Mouse (Mus musculus): ENCODE data around the gene Zfp652. TPM values are rescaled to one million over a fixed set of nuclear protein-coding genes. Genes with fewer than 3 reads are reported as not detected.

Gene Zfp652
- polyA plus RNA-seq, 1 experiment from 2014 or later, result 13.6 TPM

- Histone ChIP-seq H3K36me3 (ENCODE audit: insufficient read depth) (no peaks in the 10 kb centered on the region), H3K9me3 (ENCODE audit: low read depth, low read length) (no peaks in the 10 kb centered on the region), H3K4me2 (no peak overlapping the region), H3K27me3 (ENCODE audit: insufficient read depth, low read length) (no peaks in the 10 kb centered on the region), H3K4me1 (ENCODE audit: insufficient read depth) (peaks cover 6% of the 10 kb centered on the region), H3K4me3 (ENCODE audit: low read depth, low read length) (no peak overlapping the region), H3K27ac (ENCODE audit: low read depth) (no peak overlapping the region), H3K9ac (no peak overlapping the region)
- no peak for TF ChIP-seq CTCF (IDR thresholded peaks at IDR 0.05; ENCODE audit: low read depth)
- ATAC-seq (ENCODE audit: insufficient read depth), result no peak
- no peak for DNase-seq
- WGBS, result 82% methylated on average over 3 of the region's 3 CpGs
These were observed 22.9 kb upstream of the Zfp652 start for GRCm38 (mm10) chr11:95689544-95689943.

DNA sequence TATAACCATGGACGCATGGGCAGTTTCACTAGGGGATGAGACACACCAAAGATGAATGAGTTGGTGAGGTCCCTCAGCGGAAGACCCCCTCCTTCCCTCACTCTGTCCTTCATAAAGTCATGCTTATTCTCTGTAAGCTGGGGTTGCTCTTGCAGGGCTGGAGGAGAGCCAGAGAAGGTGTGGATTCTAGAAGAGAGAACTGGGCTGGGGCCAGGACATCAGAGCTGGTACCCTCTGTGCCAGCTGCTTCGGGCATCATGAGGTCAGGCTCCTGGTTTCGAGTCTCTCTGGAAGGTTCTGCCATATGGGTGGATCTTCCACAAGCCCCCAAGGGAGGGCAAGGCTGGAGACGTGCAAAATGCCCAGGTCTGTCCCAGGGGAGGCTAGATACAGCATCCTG lies 13.9 kb upstream of the Zfp652 start:
- no peaks in the 10 kb centered on the region for H3K36me3 ChIP-seq (ENCODE audit: insufficient read depth)
- no peak overlapping the region for H3K9ac ChIP-seq
- WGBS, result 71% methylated on average over 5 of the region's 5 CpGs
- no peak overlapping the region for H3K4me3 ChIP-seq (ENCODE audit: low read depth, low read length)
- DNase-seq (no peak), ATAC-seq (ENCODE audit: insufficient read depth) (no peak)
- no peaks in the 10 kb centered on the region for H3K27me3 ChIP-seq (ENCODE audit: insufficient read depth, low read length)
- no peaks in the 10 kb centered on the region for H3K9me3 ChIP-seq (ENCODE audit: low read depth, low read length)
- no peak overlapping the region for H3K4me2 ChIP-seq
- no peaks in the 10 kb centered on the region for H3K4me1 ChIP-seq (ENCODE audit: insufficient read depth)
- H3K27ac ChIP-seq (ENCODE audit: low read depth), result no peak overlapping the region
- TF ChIP-seq CTCF (IDR thresholded peaks at IDR 0.05; ENCODE audit: low read depth), result no peak

GRCm38 (mm10) chr11:95700778-95701739 lies 11.4 kb upstream of the Zfp652 start:
- no peaks in the 10 kb centered on the region for H3K36me3 ChIP-seq (ENCODE audit: insufficient read depth)
- 86% methylated on average over 13 of the region's 13 CpGs for WGBS
- no peaks in the 10 kb centered on the region for H3K4me1 ChIP-seq (ENCODE audit: insufficient read depth)
- ATAC-seq (ENCODE audit: insufficient read depth), result no peak
- H3K9me3 ChIP-seq (ENCODE audit: low read depth, low read length), result no peaks in the 10 kb centered on the region
- H3K4me2 ChIP-seq, result no peak overlapping the region
- no peak for TF ChIP-seq CTCF (IDR thresholded peaks at IDR 0.05; ENCODE audit: low read depth)
- H3K9ac ChIP-seq, result no peak overlapping the region
- H3K4me3 ChIP-seq (ENCODE audit: low read depth, low read length), result no peak overlapping the region
- no peak for DNase-seq
- no peak overlapping the region for H3K27ac ChIP-seq (ENCODE audit: low read depth)
- H3K27me3 ChIP-seq (ENCODE audit: insufficient read depth, low read length), result no peaks in the 10 kb centered on the region

GRCm38 (mm10) chr11:95704032-95704969 lies 8.2 kb upstream of the Zfp652 start:
- H3K4me2 ChIP-seq, result no peak overlapping the region
- H3K27me3 ChIP-seq (ENCODE audit: insufficient read depth, low read length), result no peaks in the 10 kb centered on the region
- H3K27ac ChIP-seq (ENCODE audit: low read depth), result no peak overlapping the region
- no peak for ATAC-seq (ENCODE audit: insufficient read depth)
- no peak overlapping the region for H3K9ac ChIP-seq
- 85% methylated on average over 12 of the region's 12 CpGs for WGBS
- no peaks in the 10 kb centered on the region for H3K4me1 ChIP-seq (ENCODE audit: insufficient read depth)
- no peak for TF ChIP-seq CTCF (IDR thresholded peaks at IDR 0.05; ENCODE audit: low read depth)
- H3K36me3 ChIP-seq (ENCODE audit: insufficient read depth), result no peaks in the 10 kb centered on the region
- DNase-seq, result no peak
- no peaks in the 10 kb centered on the region for H3K9me3 ChIP-seq (ENCODE audit: low read depth, low read length)
- no peak overlapping the region for H3K4me3 ChIP-seq (ENCODE audit: low read depth, low read length)

DNA sequence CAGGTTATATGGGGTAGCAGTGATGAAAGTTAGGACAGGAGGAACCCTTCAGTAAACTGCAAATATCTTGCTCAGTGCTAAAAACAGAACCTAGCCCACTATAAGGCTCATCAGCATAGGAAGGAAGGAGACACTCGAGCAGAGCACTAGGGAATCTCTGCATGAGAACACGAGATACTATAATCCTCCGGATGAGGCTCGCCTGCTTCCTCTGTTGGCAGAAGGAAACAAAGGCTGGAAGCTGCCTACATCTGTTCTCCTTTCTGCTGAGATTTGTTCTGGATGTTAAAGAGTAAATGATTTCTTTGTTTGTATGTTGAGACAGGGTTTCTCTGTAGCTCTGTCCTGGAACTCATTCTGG lies 7.5 kb upstream of the Zfp652 start:
- H3K9me3 ChIP-seq (ENCODE audit: low read depth, low read length), result no peaks in the 10 kb centered on the region
- no peak for DNase-seq

DNA sequence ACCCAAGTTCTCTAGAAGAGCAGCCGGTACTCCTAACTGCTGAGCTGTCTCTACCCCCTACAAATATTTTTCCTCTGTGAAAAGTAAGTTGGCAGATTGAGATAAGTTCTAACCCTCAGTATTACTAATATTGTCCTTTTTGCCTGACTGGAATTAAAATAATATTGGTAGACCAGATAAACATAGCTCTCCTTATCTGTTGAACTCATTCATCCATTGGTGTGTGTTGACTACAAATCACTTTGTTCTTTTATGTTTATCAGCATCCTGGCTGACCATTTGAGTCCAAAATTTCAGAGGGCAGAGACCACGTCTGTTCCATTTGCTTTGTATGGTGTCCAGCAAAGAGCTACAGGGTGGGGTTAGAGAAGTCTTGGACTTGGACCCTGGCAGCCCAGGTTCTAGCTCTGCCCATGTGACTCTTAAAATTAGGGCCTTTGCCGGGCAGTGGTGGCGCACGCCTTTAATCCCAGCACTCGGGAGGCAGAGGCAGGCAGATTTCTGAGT lies 2.9 kb upstream of the Zfp652 start:
- DNase-seq (no peak), ATAC-seq (ENCODE audit: insufficient read depth) (no peak)
- Histone ChIP-seq H3K4me3 (ENCODE audit: low read depth, low read length) (no peak overlapping the region), H3K4me2 (no peak overlapping the region), H3K36me3 (ENCODE audit: insufficient read depth) (no peaks in the 10 kb centered on the region), H3K27ac (ENCODE audit: low read depth) (no peak overlapping the region), H3K9me3 (ENCODE audit: low read depth, low read length) (no peaks in the 10 kb centered on the region), H3K4me1 (ENCODE audit: insufficient read depth) (peaks cover 5% of the 10 kb centered on the region), H3K9ac (no peak overlapping the region), H3K27me3 (ENCODE audit: insufficient read depth, low read length) (no peaks in the 10 kb centered on the region)
- TF ChIP-seq CTCF (IDR thresholded peaks at IDR 0.05; ENCODE audit: low read depth), result no peak
- 87% methylated on average over 6 of the region's 6 CpGs for WGBS

More for the DNA sequence above, 7.5 kb upstream of the Zfp652 start:
- Histone ChIP-seq H3K9ac (no peak overlapping the region), H3K4me3 (ENCODE audit: low read depth, low read length) (no peak overlapping the region), H3K27ac (ENCODE audit: low read depth) (no peak overlapping the region), H3K4me2 (no peak overlapping the region), H3K36me3 (ENCODE audit: insufficient read depth) (no peaks in the 10 kb centered on the region), H3K27me3 (ENCODE audit: insufficient read depth, low read length) (no peaks in the 10 kb centered on the region), H3K4me1 (ENCODE audit: insufficient read depth) (no peaks in the 10 kb centered on the region)
- no peak for ATAC-seq (ENCODE audit: insufficient read depth)
- WGBS, result 71% methylated on average over 4 of the region's 4 CpGs
- no peak for TF ChIP-seq CTCF (IDR thresholded peaks at IDR 0.05; ENCODE audit: low read depth)

DNA sequence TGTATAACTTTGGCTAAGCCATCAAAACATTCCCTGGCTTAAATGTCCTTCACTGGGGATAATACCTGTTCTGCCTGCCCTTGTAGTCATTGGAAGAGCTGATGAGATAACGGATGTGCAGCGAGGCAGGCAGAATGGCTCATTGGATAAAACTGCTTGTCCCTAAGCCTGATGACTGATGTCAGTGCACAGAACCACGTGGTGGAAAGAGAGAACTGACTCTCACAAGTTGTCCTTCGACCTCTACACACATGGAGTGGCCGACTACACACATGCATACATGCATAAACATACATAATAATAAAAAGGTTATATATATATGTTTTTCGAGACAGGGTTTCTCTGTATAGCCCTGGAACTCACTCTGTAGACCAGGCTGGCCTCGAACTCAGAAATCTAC lies 2.0 kb upstream of the Zfp652 start:
- ATAC-seq (ENCODE audit: insufficient read depth), result no peak
- 76% methylated on average over 7 of the region's 7 CpGs for WGBS

More for the DNA sequence above, 2.0 kb upstream of the Zfp652 start:
- TF ChIP-seq CTCF (IDR thresholded peaks at IDR 0.05; ENCODE audit: low read depth), result no peak
- Histone ChIP-seq H3K4me1 (ENCODE audit: insufficient read depth) (peaks cover 9% of the 10 kb centered on the region), H3K27ac (ENCODE audit: low read depth) (no peak overlapping the region), H3K4me3 (ENCODE audit: low read depth, low read length) (no peak overlapping the region), H3K9me3 (ENCODE audit: low read depth, low read length) (no peaks in the 10 kb centered on the region), H3K36me3 (ENCODE audit: insufficient read depth) (no peaks in the 10 kb centered on the region), H3K27me3 (ENCODE audit: insufficient read depth, low read length) (no peaks in the 10 kb centered on the region), H3K4me2 (no peak overlapping the region), H3K9ac (no peak overlapping the region)
- no peak for DNase-seq

Data from lung, embryonic 14.5 days (tissue).